Mouse (Mus musculus) bone marrow macrophage, adult 2 months (primary cell): ENCODE data around the gene Mrps26. TPM values are rescaled to one million over a fixed set of nuclear protein-coding genes. Genes with fewer than 3 reads are reported as not detected.
"Not testable (repeated sequence)": the region's sequence is repeated elsewhere in the genome, so short reads cannot be mapped to it uniquely, and the experiment has no call there.

Experiments used
- H3K27ac ChIP-seq: 2 replicates; pipeline ENCODE4 v1.5.1; 2012; ENCODE audit warnings: low read depth, low read length; ENCODE audit not compliant: insufficient read depth
- H3K4me1 ChIP-seq: 2 replicates; pipeline ENCODE4 v1.6.1; 2012; ENCODE audit warnings: low read length; ENCODE audit not compliant: control insufficient read depth, insufficient read depth
- H3K4me3 ChIP-seq: 2 replicates; pipeline ENCODE4 v1.5.1; 2012; ENCODE audit warnings: mild to moderate bottlenecking, low read length, moderate library complexity; ENCODE audit not compliant: insufficient read depth
- CTCF ChIP-seq: IDR thresholded peaks from 2 replicates; pipeline ENCODE4 v1.5.1; 2012; ENCODE audit warnings: low read depth, mild to moderate bottlenecking, low read length, moderate library complexity
- POLR2A ChIP-seq: IDR thresholded peaks from 2 replicates; pipeline ENCODE4 v1.6.1; 2012; ENCODE audit warnings: mild to moderate bottlenecking, low read depth, low read length, borderline replicate concordance
- polyA plus RNA-seq: library from polyadenylated mRNA; stranded (reverse); fragments of >200 nt; gene quantifications from 2 replicates; pipeline ENCODE4 v1.2.4, GENCODE M21; 2012; ENCODE audit not compliant: missing spikeins, insufficient read depth, insufficient read length

The Mrps26 gene
- polyA plus RNA-seq, 1 experiment = 28.3 TPM

- TF ChIP-seq CTCF (no peak), POLR2A (no peak)
These were observed 6.4 kb downstream of the Mrps26 start for GRCm38 (mm10) chr2:130569926-130570325.

GRCm38 (mm10) chr2:130574960-130575359 lies 11.4 kb downstream of the Mrps26 start:
- H3K4me3 ChIP-seq = no peak overlapping the region
- no peak overlapping the region for H3K27ac ChIP-seq
- TF ChIP-seq CTCF (no peak), POLR2A (no peak)
- no peaks in the 10 kb centered on the region for H3K4me1 ChIP-seq

More at GRCm38 (mm10) chr2:130569926-130570325, 6.4 kb downstream of the Mrps26 start:
- Histone ChIP-seq H3K27ac (no peak overlapping the region), H3K4me1 (peaks cover 2% of the 10 kb centered on the region), H3K4me3 (no peak overlapping the region)

- H3K27ac ChIP-seq = no peak within 1 kb of the TSS
- no peak within 1 kb of the TSS for H3K4me3 ChIP-seq
- TF ChIP-seq POLR2A = no peak
- TF ChIP-seq CTCF = no peak
- H3K4me1 ChIP-seq = no peaks in the 10 kb centered on the region
These were observed 12.3 kb downstream of the Mrps26 start, which contains the start of gene Oxt for GRCm38 (mm10) chr2:130575873-130576272. Gene Oxt, plus strand, starts transcription at chr2:130576173.

DNA sequence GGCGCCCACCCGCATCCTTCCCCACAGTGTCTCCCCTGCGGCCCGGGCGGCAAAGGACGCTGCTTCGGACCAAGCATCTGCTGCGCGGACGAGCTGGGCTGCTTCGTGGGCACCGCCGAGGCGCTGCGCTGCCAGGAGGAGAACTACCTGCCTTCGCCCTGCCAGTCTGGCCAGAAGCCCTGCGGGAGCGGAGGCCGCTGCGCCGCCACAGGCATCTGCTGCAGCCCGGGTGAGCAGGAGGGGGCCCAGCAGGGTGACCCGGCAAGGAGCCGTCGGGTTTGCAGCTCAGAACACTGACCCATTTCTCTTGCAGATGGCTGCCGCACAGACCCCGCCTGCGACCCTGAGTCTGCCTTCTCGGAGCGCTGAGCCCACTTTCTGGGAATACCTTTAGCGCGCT lies 13.0 kb downstream of the Mrps26 start:
- not testable (repeated sequence) for H3K4me1 ChIP-seq, H3K4me3 ChIP-seq, H3K27ac ChIP-seq

- TF ChIP-seq POLR2A (no peak), CTCF (no peak)
- H3K4me1 ChIP-seq = no peaks in the 10 kb centered on the region
- no peak overlapping the region for H3K4me3 ChIP-seq
- no peak overlapping the region for H3K27ac ChIP-seq
These were observed 13.5 kb downstream of the Mrps26 start for GRCm38 (mm10) chr2:130577021-130577420.

DNA sequence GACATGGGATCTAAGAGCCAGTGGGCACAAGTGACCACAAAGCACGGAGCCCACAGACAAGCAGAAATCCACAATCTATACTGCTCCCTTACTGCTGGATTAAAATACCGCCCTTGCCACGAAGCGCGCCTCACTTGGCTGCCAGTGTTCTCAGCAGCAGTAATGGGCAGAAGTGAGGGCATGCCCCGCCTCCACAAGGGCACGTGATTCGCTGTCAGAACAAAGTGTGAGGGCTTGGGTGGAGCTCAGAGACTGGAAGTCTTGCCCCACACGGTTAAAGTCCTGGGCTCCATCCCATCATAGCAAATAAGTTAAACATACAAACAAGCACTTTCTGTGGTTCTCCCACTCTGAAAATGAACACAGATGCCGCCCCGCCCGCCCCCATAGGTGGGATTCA lies 14.1 kb downstream of the Mrps26 start:
- Histone ChIP-seq H3K4me1 (no peaks in the 10 kb centered on the region), H3K4me3 (no peak overlapping the region), H3K27ac (no peak overlapping the region)
- TF ChIP-seq POLR2A (no peak), CTCF (no peak)

GRCm38 (mm10) chr2:130578148-130578547 lies 14.6 kb downstream of the Mrps26 start:
- Histone ChIP-seq H3K27ac (no peak overlapping the region), H3K4me3 (no peak overlapping the region), H3K4me1 (no peaks in the 10 kb centered on the region)
- no peak for TF ChIP-seq POLR2A
- peak; percentile 37; the same call in 1 of the 2 replicates for TF ChIP-seq CTCF

DNA sequence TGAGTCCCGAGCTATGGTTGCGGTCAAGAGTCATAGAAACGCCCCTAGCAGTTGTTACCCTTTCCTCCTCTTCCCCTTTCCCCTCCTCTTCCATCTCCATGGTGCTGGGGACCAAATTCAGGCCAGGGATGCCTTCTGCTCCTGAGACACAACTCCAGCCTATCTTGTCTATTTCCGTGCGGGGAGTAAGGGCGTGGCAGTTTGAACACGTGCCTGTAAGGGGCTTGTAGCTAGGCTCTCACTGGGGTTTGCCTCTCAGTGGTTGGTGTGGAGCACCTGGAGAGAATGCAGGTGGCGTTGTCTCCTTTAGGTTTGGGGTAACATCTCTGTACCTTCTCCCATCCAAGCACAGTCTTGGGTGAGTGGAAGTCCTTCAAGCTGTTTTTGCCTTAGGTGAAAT lies 16.2 kb downstream of the Mrps26 start:
- Histone ChIP-seq H3K27ac (no peak overlapping the region), H3K4me3 (no peak overlapping the region), H3K4me1 (peaks cover 9% of the 10 kb centered on the region)
- TF ChIP-seq CTCF = no peak
- no peak for TF ChIP-seq POLR2A

GRCm38 (mm10) chr2:130581201-130581600 lies 17.7 kb downstream of the Mrps26 start:
- Histone ChIP-seq H3K4me1 (peaks cover 9% of the 10 kb centered on the region), H3K4me3 (no peak overlapping the region), H3K27ac (no peak overlapping the region)
- TF ChIP-seq POLR2A (no peak), CTCF (no peak)

DNA sequence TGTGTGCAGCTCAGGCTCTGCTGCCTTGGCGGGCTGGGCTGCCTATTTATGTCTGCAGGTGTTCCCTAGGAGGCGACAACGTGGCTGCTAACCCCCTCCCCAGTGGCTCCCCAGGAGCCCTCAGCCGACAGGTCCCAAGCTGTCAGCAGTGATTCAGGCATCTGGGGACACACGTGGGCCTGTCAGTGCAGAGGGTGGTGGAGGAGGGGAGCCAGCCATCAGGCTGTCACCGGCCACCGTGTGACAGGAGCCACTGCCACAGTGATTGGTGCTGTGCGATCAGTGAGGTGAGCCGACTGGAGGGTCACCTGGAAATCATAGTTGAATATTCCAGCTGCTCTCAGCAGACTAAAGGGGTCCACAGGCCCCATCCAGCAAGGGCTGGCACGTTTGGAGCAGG lies 19.0 kb downstream of the Mrps26 start, which contains the start of gene Avp:
TSS of gene Avp (minus strand) at position 3 of the 400 bp plus-strand sequence.
- TF ChIP-seq CTCF (no peak), POLR2A (no peak)
- H3K4me3 ChIP-seq = no peak within 1 kb of the TSS
- H3K27ac ChIP-seq = no peak within 1 kb of the TSS
- H3K4me1 ChIP-seq = peaks cover 9% of the 10 kb centered on the region

- Histone ChIP-seq H3K27ac (no peak overlapping the region), H3K4me3 (no peak overlapping the region), H3K4me1 (peaks cover 9% of the 10 kb centered on the region)
- TF ChIP-seq POLR2A (no peak), CTCF (no peak)
These were observed 20.5 kb downstream of the Mrps26 start for GRCm38 (mm10) chr2:130583902-130584560.
